Mouse (Mus musculus): ENCODE data around the gene Pknox1.
"Not testable (repeated sequence)": the region's sequence is repeated elsewhere in the genome, so short reads cannot be mapped to it uniquely, and the experiment has no call there.

The Pknox1 gene

DNA sequence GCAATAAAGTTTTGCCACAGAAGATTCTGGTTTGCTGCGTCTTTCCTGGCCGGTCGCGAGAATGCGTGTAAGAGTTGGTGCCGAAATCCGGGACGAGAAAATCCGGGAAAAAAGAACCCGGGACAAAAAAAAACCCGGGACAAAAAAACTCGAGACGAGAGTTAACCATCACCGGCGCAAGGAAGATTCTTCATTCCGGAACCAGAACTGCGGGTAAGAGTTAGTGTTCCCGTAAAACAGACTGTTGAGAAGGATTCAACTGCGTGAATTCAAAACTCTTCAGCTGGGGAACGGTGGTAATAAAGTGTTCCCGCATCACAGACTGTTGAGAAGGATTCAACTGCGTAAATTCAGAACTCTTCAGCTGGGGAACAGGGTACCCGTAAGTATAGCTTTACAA lies 11.9 kb upstream of the Pknox1 start:
- DNase-seq (ENCODE audit: low read depth, low spot score), result not testable (repeated sequence)

DNA sequence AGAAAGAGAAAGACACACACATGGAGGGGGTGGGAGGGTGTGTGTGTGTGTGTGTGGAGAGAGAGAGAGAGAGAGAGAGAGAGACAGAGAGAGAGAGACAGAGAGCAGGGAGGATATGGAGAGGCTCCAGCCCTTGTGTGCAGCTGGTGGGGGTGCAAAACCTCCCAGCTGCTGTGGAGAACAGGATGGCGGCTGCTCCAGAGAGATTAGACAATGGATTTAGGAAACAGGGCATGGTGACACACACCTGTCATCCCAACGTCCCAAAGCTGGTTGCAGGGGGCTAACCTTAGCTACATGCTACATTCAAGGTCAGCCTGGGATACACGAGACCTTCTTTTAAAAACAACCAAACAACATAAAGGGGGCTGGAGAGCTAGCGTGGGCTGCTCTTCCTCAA lies 8.3 kb upstream of the Pknox1 start:
- no peak for DNase-seq (ENCODE audit: low read depth, low spot score)

DNA sequence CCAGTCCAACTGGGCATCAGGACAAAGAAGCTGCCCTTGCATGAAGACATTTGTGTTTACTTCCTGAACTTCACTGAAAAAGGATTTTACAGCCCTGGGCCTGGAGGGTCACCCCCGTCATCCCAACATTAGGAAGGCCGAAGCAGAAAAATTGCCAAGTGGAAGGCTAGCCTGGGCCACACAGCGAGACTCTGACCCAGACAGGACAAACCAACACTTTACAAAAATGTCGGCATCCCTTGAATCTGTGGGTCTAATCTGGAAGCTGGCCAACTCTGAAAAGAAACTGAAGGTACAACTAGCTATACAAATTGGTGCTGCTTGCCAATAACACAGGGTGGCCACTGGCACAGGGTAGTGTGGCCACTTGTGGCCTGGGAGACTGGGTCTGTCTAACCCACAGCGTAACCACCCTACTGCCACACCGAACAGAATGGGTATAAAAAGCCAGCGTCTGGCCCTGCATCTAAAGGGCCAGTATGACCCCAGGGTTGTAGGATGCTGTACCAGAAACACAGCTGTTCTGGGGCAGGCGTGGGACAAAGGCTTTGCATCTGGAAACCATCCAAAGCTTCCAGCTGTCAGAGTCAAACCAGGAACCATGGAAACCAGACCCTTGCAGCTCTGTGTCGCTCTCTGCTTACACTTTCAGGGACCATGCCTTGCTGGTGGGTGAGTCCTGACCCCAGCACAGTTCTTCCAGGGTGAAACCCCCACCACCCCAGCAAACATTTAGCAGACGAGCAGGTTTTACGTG lies 7.2 kb upstream of the Pknox1 start:
- DNase-seq (ENCODE audit: low read depth, low spot score), result no peak

DNA sequence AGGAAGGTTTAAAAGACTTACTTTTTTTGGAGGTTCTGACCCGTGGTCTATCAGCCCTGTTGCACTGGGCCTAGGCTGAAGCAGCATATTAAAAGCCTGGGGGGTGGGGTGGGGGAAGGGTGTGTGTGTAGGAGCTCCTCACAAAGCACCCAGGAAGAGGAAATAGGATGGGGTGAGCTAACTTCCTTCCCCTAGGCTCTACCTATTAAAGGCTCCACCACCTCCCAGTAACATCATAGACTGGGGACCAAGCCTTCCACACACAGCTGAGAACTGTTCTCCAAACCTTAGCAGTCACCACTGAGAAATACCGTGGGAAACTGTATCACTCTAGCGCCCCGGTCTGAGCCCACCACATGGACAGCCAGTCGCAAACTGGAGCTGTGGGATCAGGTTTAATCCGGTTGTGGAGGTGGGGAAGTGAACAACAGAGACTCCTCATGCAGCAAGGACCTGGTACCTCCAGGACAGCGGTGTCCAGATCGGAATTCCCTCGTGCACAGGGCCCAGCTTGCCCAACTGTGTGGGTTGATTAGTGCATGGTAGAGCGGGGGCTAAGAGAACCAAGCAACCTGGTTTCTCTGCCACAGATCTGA lies 6.5 kb upstream of the Pknox1 start:
- DNase-seq (ENCODE audit: low read depth, low spot score), result peak; percentile 41

DNA sequence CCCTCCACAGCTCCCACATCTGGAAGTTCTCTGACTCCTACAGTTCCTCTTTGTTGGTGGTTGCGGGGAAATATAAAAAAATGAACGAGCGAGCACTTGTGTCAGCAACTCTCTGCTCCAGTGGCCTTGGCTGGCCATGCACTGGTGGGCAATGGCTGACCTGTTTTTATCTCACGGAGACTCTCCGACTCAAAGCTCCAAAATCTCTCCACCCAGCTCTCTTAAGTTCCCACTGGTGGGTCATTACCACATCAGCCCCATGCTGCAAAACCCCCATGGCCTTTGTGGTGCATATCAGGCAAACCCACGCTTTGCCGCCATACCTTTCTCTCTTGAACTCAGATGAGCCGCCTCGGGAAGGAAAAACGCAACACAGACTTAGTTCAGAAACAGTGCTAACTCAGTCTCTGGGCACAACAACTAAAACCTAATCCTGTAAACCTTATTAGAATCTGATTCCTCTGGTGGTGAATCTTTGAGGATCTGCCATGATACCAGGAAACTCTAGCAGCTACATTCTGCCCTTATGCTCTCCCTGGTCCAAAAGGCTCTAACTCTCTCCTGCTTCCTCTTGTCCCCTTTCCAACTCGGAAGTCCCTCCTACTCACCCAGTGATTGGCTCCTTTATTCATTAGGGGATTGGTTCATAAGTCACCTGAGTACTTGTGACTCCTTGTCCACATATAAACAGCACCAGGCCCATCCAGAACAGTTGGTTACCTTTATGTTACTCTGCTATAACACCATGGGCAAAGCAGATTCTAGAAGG lies 5.3 kb upstream of the Pknox1 start:
- DNase-seq (ENCODE audit: low read depth, low spot score), result no peak

DNA sequence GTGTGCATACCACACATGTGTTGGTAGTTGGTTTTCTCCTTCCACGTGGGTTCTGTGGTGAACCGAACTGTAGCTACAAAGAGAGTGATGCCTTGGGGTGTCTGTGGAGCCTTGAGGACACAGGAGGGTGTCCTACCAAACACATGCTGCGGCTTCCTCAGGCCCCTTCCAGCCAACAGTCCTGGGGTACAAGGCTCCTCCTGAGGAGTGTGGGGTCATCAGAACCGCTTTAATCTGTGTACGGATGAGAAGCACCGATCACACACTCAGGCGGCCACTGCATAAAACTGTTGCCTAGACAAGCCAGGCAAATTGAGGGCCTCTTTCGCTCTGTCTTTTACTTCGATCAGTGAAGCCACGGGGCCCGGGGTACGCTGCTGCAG lies 911 bp upstream of the Pknox1 start:
- peak; percentile 55 for DNase-seq (ENCODE audit: low read depth, low spot score)

DNA sequence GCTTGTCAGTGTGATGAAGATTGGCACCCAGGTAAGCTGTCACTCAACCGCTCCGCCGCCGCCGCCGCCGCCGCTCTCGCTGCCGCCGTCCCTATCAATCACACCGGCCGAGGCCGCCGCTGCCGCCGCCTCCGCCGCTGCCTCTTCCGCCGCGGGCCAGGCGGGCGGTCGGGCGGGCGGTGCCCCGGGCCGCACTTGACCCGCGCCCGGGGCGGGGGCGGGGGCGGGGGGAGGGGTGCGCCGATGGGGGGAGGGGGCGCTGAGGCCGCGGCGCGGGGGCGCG lies 265 bp downstream of the Pknox1 start:
- DNase-seq (ENCODE audit: low read depth, low spot score), result no peak

DNA sequence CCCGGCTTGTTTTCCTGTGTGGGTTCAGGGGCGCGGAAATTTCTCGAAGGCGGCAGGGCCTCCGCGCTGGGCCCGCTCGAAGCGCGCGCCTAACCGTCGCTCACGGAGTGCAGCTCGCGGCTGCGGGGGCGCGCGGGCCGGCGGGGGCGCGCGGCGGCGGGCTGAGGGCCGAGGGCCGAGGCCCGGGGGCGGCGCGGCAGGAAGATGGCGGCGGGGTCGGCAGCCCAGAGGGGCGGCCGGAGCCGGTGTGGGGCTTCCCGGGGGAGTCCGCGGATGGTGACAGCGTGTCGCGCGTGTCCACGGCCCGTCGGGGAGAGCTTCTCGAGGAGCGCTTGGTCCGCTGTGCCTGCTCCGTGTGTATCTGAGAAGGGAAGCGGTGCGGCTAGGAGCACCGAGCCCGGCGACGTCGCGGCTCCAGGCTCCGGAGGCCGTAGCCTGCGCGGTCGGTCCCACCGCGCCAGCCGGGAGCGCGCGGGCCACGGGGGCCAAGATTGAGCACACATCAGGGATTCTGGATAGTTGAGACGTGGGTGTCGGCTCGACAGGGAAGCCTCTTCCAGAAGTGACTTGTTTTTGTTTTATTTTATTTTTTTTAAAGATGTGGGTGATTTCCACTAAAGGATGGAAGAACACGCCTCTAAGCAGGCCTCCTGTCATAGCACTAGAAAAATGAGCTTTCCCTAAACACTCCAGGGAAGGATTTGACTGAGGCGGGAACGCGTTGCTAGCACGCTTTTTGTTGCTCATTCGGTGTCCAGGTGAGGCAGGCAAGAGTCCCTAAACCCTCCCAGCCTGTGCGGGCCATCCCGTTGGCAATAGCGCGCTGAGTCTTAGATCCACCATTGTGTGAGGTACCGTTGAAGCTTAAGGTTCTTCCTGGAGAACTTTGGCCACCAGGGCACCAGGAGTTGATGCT lies 865 bp downstream of the Pknox1 start:
- DNase-seq (ENCODE audit: low read depth, low spot score), result peak; percentile 87

DNA sequence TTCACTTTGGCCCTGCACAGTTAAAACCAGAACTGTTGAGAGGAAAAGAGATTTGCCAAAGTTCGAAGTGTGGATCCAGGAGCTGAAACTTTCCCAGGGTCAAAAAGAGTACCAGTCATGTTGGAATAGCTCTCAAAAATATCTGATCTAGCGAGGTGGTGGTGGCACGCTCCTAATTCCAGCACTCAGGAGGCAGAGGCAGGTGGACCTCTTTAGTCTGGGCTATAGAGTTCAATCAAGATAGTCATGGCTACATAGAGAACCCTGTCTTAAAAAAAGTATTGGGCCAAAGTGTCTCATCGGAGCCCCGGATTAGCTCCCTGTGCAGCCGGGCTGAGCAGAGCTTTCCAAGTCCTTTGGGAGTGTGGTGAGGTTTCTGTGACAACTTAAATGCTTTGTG lies 1.7 kb downstream of the Pknox1 start:
- no peak for DNase-seq (ENCODE audit: low read depth, low spot score)

DNA sequence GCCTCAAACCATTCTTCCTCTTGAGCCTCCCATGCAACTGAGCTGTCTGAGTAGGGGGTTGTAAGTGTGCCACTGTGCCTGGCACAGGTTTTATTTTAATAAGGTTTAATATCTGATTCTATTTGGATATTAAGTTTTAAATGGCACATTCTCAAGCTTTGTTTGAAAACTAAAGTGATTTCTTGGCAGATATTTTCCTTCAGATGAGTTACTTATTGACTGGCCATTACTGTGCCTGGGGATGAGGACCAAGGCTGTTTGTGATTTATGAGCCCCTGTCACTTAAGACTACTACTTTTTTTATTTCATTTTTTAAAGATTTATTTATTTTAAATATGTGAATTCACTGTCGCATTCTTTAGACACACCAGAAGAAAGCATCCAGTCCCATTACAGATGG lies 5.2 kb downstream of the Pknox1 start:
- DNase-seq (ENCODE audit: low read depth, low spot score), result no peak

DNA sequence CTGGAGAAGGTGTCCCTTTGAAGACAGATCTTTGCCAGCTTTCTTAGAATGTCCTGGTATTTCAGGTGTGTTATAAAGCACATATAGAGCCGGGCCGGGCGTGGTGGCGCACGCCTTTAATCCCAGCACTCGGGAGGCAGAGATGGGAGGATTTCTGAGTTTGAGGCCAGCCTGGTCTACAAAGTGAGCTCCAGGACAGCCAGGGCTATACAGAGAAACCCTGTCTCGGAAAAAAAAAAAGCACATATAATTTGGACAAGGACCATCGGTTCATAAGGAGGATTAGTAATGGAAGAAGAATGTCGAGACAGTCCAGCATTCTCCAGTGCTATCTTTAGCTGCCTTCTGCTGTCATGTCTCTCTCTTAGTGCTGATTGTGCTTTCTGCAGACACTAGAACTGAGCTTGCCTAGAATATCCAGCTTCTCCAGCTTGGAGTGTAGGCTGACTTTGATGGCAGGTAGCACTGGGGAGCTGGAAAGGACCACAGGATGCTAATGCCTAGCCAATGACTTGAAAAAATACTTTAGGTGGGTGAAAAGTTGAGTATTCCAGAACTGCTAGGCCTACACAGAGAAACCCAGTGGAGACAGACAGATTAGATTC lies 5.9 kb downstream of the Pknox1 start:
- peak; percentile 42 for DNase-seq (ENCODE audit: low read depth, low spot score)

DNA sequence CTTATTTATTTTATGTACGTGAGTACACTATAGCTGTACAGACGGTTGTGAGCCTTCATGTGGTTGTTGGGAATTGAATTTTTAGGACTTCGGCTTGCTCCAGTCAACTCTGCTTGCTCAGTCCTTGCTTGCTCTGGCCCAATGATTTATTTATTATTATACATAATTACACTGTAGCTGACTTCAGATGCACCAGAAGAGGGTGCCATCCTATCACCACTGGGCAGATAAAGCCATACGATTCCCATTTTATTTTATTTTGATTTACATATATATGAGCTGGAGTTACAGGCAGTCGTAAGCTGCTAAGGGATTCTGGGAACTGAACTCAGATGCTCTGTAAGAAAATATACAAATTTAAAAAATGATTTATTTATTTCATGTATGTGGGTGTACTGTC lies 7.2 kb downstream of the Pknox1 start:
- no peak for DNase-seq (ENCODE audit: low read depth, low spot score)

DNA sequence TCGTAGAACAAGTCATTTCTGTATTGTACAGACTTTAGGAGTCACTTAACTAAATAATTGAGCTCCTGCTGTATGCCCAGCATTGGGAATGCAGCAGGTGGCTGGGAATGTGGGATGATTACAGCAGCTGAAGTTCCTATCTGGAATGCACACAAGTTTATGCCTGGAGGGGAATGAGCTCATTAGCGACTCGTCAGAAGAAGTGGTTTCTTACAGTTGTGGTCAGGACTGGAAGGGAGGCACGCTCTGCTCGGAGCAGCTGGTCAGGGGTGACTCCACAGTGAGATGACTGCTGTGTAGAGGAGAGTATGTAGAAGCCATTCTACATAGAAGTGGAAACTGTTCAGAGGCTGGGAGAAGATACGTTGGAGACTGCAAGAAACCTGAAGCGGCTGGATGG lies 10.1 kb downstream of the Pknox1 start:
- no peak for DNase-seq (ENCODE audit: low read depth, low spot score)

DNA sequence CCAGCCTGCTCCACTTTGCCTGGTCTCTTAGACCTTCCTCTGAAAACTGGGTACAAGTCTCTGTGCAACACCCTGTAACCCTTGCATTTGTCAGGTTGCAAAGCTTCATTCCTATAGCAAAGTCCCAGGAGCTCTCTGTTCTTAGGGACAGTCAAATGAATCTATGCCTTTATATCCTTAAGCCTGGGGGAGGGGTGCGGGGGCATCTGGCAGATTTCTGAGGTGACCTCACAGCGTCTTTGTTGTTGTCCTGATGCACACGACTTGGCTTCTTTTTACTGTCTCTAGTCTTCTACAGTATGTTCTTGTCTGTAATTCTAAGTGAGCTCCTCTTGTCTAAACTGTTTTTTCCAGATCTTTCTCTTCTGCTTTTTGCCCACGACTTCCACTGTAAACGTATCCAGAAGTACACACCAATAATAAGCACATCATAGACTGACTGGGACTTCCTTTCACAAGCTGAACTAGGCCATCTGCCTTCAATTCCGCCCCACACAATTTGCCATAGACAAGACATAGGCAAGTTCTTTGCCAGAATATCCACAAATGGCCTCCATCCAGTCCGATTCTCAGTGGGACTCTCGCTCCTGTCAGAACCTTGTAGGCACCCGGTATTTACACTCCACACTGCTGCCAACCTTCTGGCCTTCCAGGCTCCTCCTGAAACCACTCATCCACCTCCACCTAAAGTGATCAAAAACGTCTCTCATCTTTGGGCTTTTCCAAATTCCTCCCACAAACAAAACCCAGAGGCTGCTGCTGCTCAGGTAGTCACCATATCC lies 12.1 kb downstream of the Pknox1 start:
- DNase-seq (ENCODE audit: low read depth, low spot score), result no peak

DNA sequence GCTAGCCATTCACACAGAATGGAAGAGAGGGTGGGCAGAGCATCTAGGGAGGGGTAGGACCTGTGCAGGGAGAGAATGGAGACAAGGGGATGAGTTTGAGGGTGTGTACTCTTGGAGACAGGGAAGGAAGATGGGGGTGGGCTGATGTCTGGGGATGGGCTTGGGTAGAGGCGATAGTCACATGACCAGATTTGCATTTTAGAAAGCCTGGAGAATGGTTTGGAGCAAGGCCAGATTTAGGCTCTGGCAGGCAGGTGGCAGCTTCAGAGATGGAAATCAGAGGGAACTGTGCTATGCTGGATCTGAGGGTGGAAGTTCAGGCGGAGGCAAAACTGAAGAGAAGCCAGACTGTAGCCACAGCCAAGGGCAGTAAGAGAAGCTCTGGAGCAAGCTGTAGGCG lies 15.8 kb downstream of the Pknox1 start:
- DNase-seq (ENCODE audit: low read depth, low spot score), result no peak

DNA sequence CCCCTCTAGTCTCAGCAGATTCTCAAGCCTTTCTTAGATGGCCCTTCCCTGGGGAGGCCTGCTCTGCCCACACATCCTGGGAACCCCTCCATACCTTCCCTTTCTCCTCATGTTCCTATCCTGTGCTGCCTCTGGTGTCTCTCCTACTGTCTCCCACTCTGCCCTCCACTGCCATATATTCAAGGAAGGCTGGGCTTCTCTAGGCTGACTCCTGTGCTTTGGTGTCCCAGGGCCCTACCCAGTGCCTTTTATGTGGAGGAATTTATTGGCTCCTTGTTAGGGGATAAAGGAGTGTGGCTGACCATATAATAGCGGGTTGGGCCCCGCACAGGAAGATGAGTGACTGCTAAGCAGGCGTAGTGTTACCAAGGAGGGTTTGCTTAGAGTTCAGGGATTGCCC lies 18.7 kb downstream of the Pknox1 start:
- DNase-seq (ENCODE audit: low read depth, low spot score), result no peak

DNA sequence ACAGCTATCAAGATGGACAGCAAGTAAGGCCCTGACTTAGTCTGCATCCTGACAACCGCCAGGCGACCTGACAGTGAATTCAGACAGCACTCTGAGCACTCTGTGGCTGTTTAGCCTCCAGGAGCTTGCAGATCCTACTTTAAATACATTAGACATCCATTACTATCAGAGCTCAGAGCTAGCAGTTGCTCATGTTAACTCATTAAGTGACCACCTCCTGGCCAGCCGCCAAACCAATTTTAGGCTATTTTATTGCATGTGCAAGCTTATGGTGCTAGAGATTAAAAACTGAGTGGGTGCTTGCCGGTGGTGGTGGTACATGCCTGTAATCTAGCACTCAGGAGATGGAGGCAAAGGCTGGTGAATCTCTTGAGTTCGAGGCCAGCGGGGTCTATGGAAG lies 19.2 kb downstream of the Pknox1 start:
- DNase-seq (ENCODE audit: low read depth, low spot score), result no peak

DNA sequence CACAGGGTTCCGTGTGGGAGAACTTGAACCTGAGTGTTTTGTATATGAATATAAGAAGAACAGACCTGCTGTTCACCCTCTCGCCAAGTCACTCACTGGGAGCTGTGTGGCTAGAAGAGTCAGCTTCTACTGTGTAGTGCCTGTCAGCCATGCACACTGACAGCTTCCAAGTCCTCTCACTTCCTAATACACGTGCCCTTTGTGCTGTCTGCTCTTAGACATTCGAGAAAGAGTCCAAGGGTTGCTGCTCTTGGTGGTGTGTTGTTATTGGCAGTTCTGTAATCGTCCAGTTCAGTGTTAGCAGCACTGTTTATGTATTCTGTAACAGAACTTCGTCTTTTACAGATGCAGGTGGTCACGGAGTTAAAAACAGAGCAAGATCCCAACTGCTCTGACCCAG lies 23.6 kb downstream of the Pknox1 start:
- DNase-seq (ENCODE audit: low read depth, low spot score), result no peak

DNA sequence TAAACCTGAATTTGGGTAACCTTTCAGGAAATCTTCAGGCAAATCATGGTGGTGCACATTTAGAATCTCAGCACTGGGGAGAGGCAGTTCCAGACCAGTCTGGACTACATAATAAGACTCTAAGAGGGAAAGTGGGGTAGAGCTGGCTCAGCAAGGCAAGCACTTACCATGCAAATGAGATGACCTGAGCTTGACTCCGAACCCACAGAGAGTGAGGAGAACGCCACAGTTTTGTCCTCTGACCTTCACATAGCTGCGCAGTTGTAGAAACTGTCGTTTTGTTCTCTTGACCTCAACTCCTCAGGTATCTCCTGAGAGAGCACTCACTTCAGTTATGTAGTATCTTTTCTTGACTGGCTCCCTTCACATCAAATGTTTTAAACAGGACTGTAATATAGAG lies 24.2 kb downstream of the Pknox1 start:
- DNase-seq (ENCODE audit: low read depth, low spot score), result no peak

DNA sequence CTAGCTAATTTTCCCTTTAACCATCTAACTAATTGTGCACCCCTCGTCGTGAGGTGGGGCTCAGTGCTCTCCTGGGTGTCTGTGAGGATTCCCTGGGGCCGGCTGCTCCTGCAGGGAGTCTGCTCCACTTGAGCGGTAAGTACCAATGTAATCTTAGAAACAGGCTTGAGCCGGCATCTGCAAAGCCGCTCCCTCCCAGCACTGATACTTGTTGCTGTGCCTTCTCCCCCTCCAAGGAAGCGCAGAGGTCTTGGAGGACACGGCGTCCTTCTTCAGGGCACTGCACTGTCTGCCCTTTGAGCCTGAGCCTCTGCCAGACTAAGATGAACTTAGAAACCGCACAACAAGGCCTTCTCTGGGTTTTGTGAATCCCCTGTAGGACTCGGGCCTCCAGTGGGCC lies 26.3 kb downstream of the Pknox1 start:
- DNase-seq (ENCODE audit: low read depth, low spot score), result no peak

DNA sequence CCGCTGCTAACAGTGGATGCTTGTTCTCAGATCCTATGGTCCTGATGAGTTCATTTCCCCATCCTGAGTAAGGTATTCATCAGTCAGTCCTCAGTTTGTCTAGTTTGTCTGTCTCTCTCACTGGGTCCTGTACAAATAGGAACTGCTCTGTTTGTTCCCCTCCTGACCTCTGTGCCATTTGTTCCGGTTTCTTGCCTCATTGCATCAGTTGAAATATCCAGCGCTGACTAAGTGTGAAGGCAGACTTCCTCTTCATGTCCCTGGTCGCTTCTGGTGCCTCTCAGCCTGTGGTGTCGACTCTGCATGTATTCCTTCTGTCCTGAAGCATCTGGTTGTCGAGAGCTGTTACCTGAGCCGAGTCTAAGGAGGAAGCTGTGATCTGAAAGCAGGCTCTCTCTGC lies 30.1 kb downstream of the Pknox1 start:
- no peak for DNase-seq (ENCODE audit: low read depth, low spot score)
